Mouse (Mus musculus): Measurements from ENCODE around the gene Cxcl10.
A peak's percentile ranks its signal among the peaks of the same experiment; 100 is the strongest.

Gene Cxcl10

DNA sequence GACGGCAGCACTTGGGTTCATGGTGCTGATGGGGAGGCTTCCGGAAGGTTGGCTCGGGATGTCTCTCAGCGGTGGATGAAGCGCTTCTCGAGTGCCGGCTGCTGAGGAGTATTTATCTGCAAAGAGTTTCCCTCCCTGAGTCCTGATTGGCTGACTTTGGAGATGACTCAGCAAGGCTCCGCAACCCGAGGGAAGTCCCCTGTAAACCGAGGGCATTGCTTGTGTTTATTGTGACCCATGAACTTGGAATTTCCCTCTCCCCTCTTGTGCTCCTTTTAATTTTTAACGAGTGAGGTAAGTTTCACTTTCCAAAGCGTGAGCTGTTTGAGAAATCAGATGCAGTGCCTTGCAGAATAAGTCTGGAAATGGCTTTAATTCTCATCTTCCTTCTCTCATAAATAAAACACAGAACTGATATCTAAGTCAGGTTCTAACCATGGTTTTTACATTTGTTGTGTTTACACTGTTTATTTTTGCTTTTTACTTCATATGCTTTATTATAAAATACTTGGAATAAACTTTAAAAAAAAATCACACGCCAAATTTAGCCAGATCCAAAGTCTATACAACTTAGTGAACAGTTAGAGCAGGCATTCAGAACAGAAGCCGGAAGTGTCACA lies at the start of gene Cxcl10:
Gene Cxcl10 (minus strand): TSS at position 96 of the 620 bp plus-strand sequence.
- peak; percentile 30 for DNase-seq (ENCODE audit: low spot score)

DNA sequence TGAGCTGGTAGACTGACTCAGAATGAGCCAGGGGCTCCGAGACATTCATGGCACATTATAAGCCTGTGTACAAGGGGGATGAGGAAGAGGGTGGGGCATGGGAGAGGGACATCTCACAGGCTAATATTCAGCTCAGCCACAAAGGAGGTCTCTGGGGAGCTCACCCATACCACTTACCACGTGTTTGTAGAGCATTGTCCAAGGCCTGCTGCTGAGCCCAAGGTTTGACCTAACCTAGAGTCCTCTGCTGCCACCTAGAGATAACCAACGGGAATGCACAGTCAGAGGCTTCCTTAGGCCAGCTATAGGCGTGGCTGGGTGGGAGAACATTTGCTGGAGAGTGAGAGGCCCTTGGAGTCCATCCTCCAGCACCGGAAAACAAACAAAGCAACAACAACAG lies 49.5 kb upstream of the Cxcl10 start:
- peak; percentile 69 for DNase-seq (ENCODE audit: low spot score)

DNA sequence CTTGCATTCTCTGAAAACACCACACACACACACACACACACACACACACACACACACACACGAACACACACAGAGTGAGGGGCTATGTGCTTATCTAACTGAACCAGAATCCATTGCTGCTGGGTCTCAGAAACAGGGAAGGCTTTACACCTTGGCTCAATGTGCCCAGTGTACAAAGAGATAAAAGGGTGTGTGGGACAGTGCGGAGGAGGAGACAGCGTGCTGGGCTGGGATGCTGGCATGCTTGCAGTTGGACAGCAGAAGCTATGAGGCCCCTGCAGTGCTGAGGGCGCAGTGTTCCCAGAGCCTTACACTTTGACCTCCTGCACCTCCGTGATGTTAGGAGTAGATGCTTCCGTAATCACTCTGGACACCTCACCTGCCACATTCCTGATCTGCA lies 47.8 kb upstream of the Cxcl10 start:
- DNase-seq (ENCODE audit: low spot score): no peak

DNA sequence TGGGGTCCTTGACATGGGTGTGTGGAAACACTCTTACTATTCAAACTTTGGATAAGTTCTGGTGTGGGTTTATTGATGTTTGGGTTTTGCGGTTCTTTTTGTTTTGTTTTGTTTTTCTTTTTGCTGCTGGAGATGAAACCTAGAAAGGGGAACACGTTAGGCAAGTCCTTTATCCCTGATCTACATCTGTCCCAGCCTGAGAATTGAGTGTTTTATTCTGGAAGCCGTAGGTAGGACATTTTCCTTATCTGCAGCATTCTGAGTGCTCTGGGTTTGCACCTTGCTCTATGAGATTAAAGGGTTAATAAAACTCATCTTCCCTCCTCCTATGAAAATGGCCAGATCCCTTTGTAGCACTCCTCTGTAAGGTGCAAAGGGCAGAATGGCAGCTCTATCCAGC lies 47.1 kb upstream of the Cxcl10 start:
- no peak for DNase-seq (ENCODE audit: low spot score)

DNA sequence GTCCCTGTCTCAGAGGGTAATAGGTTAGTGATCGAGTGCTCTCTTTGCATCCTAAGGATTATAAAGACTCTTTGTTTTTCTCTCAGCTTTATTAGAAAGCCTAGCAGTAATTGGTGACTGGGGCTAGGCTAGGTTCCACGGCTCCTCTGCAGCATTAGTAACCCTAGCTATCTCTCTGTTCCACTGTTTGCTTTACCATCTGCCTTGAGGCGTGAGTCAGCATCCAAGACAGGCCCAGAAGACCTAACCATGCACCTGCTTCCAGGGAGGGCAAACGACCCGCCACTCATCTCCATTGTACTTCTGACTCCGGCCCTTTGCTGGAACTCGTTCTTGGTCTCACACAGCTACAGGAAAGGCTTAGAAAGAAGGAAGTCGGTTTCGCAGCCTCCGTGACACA lies 45.2 kb upstream of the Cxcl10 start:
- no peak for DNase-seq (ENCODE audit: low spot score)

DNA sequence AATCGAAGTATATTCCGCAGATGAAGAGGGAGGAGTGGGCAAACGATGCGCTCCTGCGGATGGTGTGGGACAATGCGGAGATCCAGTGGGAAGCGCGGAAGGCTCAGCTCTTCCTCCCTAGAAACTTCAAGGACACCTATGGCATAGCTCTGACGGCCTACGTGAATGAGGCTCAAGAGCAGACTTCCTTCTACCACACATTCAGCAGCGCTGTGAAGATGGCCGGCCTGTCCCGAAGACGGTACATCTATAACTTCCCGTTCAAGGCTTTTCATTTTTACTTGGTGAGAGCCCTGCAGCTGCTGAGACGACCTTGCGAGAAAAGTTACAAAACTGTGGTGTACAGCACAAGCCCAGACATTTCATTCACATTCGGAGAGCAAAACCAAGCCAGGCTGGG lies 43.9 kb upstream of the Cxcl10 start:
- DNase-seq (ENCODE audit: low spot score): no peak

DNA sequence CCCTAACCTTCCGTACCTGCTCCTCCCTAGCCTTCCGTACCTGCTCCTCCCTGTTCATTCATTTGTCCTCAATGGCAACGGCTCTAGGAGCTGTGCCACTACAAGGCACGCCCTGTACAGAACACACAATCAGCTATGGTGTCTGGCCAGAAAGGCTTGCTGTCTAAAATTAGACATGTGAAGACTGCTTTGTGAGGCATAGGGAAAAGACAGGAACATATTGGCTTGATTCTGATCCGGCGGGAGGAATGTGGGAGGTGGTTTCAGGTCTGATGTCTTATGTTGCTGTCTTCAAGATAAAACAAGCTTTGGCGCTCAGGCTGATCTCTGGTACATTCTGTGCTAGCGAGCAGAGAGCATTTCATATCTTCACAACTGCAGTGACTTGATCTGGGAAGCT lies 41.9 kb upstream of the Cxcl10 start:
- DNase-seq (ENCODE audit: low spot score): no peak

DNA sequence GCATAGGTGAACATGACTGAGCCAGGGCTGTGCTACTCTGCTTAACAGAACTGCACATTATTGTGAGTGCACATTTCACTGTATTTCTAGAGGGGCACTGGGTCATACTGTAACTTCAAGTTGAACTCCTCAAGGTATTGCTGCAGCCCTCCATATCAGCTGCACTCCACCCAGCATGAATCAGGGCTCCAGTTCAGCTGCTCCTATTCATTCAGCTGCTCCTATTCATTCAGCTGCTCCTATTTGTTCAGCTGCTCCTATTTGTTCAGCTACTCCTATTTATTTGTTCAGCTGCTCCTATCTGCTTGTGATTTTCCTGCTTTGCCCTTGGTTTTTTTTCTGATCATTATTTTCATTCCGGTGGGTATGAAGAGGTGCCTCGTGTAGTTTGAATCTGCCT lies 41.3 kb upstream of the Cxcl10 start:
- DNase-seq (ENCODE audit: low spot score): no peak

DNA sequence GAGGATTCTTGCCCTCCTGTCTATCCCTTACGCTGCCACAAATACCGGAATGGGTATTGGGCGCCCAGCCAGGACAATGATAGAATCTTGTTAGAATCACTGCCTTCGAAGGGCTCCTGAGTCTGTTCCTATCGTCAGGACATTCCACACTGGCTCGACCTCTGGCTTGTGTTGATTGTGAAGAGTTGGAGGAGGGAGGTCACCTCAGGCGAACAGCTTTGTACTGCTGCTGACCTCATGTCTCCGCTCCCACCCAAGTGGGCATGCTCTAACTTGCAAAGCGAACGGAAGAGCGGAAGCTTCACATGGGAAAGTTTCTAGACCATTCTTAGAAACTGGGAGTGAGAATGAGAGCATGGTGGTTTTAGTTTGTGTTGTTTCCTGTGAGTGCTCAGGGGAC lies 38.7 kb upstream of the Cxcl10 start:
- no peak for DNase-seq (ENCODE audit: low spot score)

DNA sequence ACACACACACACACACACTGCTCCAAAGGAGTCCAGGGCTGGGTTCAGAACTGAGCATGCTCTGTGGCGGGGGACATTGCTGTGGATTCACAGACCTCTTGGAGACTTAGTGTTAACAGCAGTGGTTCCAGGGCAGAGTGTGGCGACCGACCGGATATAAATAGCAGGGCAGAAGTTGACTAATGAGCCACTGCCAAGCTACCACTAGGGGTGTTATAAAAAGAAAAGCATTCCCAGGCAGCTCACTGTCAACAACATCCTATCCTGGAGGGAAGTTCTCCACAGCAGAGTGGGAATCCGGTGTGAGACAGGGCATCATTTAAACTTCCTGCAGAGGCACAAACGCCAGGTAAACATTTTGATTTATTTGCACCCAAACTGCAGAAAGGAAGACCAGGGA lies 38.0 kb upstream of the Cxcl10 start:
- DNase-seq (ENCODE audit: low spot score): no peak

DNA sequence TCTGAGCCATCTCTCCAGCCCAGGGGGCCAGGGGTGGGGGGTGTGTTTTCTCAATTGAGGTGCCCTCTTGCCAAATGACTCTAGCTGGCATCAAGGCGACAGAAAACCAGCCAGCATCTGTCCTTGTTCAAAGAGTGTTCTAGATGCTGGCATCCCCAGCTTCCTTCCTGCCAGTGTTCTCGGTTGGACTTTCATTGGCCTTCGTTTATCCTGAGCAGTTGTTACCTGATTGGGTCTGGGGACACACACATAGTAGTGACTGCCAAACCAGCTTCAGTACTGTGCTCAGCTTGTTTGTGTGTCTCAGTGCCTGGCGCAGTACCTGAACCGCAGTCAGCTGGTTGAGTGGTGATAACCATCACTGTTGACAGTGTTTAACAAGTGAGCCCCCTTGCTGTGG lies 37.4 kb upstream of the Cxcl10 start:
- no peak for DNase-seq (ENCODE audit: low spot score)

DNA sequence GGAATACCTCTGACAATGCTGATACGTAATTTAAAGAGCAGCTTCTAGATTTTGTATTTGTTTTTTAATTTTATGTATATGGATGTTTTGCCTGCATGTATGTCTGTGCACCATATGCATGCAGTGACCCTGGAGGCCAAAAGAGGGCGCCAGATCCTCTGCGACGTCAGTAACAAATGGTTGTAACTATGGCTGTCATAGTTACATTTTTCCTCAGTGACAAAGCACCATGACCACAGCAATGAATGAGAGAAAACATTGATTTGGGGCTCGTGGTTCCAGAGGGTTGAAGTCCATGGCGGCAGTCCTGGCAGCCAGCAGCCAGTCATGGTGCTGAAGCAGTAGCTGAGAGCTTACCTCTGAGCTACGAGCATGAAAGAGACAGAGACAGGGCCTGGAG lies 36.2 kb upstream of the Cxcl10 start:
- no peak for DNase-seq (ENCODE audit: low spot score)

DNA sequence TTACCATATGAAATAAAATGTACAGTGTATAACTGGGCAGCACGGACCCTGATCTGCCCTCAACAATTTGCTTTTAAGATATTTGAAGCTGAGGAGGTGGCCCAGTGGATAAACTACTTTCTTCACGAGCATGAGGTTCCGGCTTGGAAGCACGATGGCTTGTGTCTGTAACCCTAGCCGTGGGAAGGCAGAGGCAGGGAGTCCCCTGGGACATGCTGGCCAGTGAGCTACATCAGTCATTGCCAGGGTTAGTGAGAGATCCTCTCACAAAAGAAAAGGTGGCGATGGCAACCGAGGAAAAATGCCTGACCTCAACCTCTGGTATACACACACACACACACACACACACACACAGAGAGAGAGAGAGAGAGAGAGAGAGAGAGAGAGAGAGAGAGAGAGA lies 35.1 kb upstream of the Cxcl10 start:
- no peak for DNase-seq (ENCODE audit: low spot score)

DNA sequence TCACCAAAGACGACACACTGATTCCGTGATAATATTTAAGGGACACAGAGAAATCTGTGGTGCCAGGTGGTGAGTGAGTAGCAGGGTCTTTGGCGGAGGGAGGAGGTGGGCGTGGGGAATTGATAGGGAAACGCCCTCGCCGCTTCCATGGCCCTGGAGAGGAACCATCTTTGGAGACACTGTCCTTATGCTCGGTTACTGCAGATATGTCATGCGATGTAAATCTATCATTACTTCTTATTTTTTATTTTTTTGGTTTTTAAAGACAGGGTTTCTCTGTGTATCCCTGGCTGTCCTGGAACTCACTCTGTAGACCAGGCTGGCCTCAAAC lies 33.6 kb upstream of the Cxcl10 start:
- no peak for DNase-seq (ENCODE audit: low spot score)

DNA sequence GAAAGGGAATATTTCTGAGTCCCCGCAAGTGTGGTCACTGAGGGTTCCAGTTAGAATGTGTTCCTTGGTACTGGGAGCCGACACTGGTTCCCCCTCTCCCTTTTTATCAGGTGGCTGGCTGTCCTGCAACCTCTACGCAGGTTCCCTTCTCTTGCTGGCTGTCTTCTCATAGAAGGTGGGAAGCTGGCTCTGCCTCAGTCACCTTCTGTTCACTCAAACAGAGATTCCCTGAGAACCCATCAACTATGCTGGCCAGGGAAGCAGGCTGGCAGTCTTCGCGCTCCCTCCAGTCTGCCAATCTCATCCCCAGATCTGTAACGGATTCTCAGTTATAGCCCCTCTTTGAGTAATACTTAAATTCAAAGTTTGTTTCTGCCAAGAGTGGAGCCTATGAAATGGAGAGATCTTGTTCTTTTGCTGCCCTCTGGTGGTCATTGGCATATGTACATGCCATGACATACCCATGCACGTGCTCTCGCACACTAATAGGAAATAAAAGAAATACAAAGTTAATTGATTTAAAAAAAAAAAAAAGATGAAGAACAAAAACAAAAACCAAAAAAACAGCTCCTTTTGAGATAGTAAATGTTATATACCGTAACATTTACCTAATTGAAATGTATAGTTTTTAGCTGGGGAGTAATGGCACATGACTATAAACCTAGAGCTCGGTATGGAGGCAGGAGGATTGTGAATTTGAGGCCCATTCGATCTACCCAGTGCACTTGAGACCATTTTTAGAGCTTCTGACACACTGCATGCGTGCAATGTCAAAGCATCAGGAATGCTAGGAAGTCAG lies 33.1 kb upstream of the Cxcl10 start:
- DNase-seq (ENCODE audit: low spot score): peak; percentile 81

DNA sequence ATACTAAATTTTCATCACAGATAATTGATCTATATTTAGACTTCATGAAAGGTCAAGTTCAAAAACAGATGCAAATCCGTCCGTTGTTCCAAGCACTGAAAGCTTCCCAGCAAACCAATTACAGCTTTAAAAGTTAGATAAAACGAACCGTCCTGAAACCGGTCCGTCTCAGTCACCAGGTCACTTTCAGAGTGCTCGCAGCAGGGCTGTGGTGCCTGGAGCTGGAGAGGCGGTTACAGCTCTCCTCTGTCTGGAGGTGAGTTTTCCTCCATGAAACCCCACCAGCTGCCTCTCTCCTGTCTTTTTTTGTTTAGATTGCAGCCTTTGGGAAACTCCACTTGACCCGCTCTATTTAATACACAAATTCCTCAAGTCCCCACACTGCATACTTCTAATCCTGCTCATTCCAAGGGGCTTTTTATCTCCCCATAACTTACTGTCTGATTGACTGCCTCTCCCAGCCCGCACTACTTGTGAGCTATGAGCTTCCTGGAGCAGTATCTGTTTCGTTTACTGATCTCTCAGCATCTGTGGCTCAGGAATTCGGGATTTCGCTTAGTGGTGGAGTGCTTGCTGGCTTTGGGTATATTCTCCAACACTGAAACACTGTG lies 28.2 kb upstream of the Cxcl10 start:
- no peak for DNase-seq (ENCODE audit: low spot score)

DNA sequence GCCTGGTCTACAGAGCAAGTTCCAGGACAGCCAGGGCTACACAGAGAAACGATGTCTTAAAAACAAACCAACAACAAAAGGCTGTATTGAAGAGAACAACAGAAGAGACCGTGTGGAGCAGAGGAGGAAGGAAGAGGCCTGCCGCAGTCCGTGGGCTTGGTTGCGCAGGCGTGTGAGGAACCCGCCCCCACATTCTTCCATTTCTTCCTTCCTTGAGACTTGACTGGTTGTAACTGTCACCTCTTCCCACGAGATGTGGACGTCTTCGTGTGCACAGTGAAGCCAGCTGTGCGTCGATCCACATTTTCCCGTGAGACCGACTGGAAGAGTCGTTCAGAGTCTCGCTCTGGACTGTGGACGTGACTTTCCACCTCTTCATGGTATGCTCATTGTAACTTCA lies 26.7 kb upstream of the Cxcl10 start:
- DNase-seq (ENCODE audit: low spot score): no peak

DNA sequence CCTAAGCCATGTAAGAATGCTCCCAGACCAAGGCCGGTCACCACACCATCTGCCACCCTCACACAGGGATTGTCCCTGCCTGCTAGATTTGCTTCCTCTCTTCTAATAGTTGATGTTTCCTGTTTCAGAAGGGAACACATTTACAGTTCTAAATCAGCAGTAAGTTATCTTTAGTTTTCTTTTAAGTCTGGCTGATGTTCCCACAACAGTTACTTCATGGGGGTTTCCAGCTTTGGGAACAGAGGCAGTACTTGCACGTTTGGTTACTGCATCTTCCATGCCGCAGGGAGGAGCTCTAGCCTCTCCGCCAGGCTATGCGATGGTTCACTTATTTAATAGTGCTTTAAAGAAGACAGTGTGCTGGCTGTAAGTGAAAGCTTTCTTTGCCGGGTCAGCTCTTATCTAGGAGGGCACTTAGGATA lies 26.0 kb upstream of the Cxcl10 start:
- no peak for DNase-seq (ENCODE audit: low spot score)

DNA sequence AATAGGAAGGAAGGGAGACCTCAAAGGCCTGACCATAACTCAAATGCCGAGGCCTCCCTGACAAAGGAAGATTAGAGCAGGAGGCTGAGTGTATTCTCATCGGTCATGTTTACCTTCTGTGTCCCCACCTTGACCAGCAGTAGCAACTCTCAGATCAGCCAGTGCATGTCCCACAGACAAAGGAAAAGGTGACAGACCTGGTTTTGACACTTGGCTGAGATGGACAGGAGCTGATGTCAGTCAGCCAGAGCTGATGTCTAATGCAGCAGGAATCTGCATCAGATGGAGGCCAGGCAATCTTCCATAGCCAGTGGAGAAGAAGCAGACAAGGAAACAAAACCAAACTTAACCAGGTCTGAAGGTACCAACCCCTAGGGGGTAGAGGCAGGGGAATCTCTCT lies 23.9 kb upstream of the Cxcl10 start:
- DNase-seq (ENCODE audit: low spot score): no peak

DNA sequence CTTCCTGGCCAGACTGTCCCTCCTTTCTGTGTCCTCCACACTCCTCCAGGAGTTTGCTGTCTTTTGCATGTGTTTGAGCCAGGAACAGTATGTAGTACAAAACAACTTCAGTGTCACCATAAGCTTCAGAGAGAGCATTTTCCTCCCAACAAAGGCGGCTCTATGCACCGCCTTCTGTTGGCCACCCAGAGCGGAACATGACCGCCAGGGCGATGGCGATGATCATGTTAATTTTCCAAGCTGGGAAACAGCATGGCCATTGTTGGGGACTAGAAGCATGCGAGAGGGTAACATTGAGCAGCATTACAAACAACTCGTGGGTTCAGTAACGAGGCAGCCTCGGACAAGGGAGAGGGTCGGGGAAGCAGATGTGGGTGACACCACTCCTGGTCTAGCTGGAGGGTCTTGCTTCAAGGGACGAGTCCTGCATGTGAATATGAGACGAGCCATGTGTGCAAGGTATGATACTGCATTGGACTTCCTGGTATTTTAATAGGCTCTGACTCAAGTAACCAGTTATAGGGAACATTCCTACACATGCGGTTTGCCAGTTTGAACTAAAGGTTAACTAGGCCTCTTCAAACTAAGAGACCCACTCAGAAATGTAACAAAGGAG lies 22.8 kb upstream of the Cxcl10 start:
- DNase-seq (ENCODE audit: low spot score): no peak

DNA sequence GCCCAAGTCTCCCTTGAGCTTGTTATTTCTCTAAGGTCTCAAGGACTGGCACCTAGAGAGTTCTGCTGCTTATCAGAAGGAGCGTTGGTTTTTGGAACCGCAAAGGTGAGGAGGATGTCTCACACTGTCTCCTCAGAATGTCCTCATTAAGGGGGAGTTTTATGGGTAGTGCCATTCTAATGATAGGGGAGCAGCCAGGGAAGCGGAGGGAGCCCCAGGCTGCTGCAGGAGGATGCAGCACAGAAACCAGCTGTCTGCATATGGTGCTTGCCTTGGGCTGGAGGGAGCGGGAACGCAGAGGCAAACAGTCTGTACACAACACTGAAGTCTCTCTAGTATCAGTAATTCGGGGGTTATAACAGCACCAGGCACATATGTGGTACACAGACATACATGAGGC lies 22.2 kb upstream of the Cxcl10 start:
- no peak for DNase-seq (ENCODE audit: low spot score)

DNA sequence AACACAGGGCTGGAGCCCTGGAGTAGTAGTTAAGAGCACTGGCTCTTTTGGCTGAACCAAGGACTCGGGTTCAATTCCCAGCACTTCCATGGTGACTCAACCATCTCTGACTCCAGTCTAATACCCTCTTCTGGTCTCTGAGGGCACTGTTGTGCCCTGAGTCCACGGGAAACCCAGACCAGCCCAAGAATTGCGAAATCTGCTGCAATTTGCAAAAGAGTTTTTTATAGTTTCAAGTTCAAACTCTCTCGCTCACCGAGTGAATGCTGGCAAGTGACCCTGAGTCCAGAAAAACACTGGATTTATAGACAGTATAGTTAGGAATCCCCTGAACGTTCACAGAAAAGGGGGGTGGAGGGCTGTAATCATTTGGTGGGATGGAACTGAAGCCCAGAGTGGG lies 21.7 kb upstream of the Cxcl10 start:
- DNase-seq (ENCODE audit: low spot score): no peak
